Mouse (Mus musculus) embryonic facial prominence, embryonic 15.5 days (tissue): ENCODE measurements at regions not wholly inside any gene's neighbourhood (a gene's known extent, or its start where the extent isn't known, plus 50 kb on each side); places are given as distances from the start of the nearest gene placed in this dataset.

ENCODE experiments used
- ATAC-seq: fragments of 200-750 bp; cut with Nextera tagmentation; 2 replicates; pipeline ENCODE4 v1.8.0; 2017; ENCODE audit warnings: low read depth, moderate TSS enrichment; ENCODE audit not compliant: insufficient number of reproducible peaks, low FRiP score, low TSS enrichment
- H3K27ac ChIP-seq: fragments of 300-500 bp; sonication (generic); replicated peaks from 2 replicates; pipeline ENCODE4 v1.5.1; 2015; ENCODE audit warnings: mild to moderate bottlenecking, inconsistent platforms
- H3K27me3 ChIP-seq: fragments of 300-500 bp; sonication (generic); 2 replicates; pipeline ENCODE4 v1.6.1; 2015; ENCODE audit warnings: inconsistent platforms
- H3K36me3 ChIP-seq: fragments of 300-500 bp; sonication (generic); 2 replicates; pipeline ENCODE4 v1.6.1; 2015; ENCODE audit warnings: mild to moderate bottlenecking, inconsistent platforms
- H3K4me1 ChIP-seq: fragments of 300-500 bp; sonication (generic); 2 replicates; pipeline ENCODE4 v1.6.1; 2015; ENCODE audit warnings: inconsistent platforms
- H3K4me2 ChIP-seq: fragments of 300-500 bp; sonication (generic); replicated peaks from 2 replicates; pipeline ENCODE4 v1.6.1; 2015; ENCODE audit warnings: mild to moderate bottlenecking, inconsistent platforms
- H3K4me3 ChIP-seq: fragments of 300-500 bp; sonication (generic); replicated peaks from 2 replicates; pipeline ENCODE4 v1.5.1; 2015; ENCODE audit warnings: mild to moderate bottlenecking, inconsistent platforms
- H3K9ac ChIP-seq: fragments of 300-500 bp; sonication (generic); 2 replicates; pipeline ENCODE4 v1.6.1; 2015; ENCODE audit warnings: inconsistent platforms
- H3K9me3 ChIP-seq: fragments of 300-500 bp; sonication (generic); replicated peaks from 2 replicates; pipeline ENCODE4 v1.6.1; 2016; ENCODE audit warnings: inconsistent platforms
- WGBS: fragments of 180-500 bp; shearing (Covaris S2); methylation state at CpG from one replicate; pipeline ENCODE4 v1.1.7; 2015; 5-methylcytosine and 5-hydroxymethylcytosine counted together

DNA sequence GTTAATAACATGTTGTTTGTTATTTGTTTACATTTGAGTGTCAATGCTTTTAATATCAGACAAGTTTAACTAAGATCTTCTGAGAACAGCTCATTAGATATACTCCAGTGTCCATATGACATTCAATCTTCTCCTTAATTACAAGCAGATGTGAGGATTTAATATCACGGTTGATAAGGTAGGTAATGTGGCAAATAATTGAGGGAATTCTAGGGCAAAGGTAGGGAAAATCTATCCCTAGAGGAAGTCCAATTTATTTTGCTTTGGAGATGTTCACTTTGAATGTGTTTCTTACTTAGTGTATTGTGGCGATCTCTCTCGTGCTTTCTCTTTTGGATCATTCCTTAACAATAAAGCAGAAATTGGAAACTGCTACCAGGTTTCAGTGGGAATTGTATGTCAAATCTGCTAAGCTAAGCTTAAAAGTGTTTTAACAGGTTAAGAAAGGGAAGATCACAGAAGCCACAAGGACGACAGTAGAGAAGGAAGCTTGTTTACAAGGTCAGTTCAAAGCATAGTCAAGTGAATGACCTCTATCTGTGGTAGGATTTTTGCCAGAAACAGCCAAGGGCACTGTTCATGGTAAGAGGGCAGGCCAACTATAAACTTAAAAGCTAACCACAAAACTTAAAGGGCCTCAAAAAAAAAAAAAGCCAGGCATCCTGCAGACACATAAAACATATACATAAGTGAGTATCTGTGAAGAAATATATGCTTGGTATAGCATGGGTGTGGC is 282.2 kb upstream of the Xrcc4 start:
- ATAC-seq, result no peak
- Histone ChIP-seq H3K9me3 (no peaks in the 10 kb centered on the region), H3K27ac (no peak overlapping the region), H3K4me3 (no peak overlapping the region), H3K27me3 (no peaks in the 10 kb centered on the region), H3K9ac (no peak overlapping the region), H3K4me1 (no peaks in the 10 kb centered on the region), H3K4me2 (no peak overlapping the region), H3K36me3 (no peaks in the 10 kb centered on the region)
- WGBS, result 38% methylated on average over 4 of the region's 4 CpGs

- H3K4me1 ChIP-seq, result no peaks in the 10 kb centered on the region
- H3K9ac ChIP-seq, result no peak overlapping the region
- no peaks in the 10 kb centered on the region for H3K36me3 ChIP-seq
- no peak for ATAC-seq
- no peak overlapping the region for H3K4me2 ChIP-seq
- no peaks in the 10 kb centered on the region for H3K27me3 ChIP-seq
- 53% methylated on average over 3 of the region's 3 CpGs for WGBS
- no peaks in the 10 kb centered on the region for H3K9me3 ChIP-seq
- no peak overlapping the region for H3K27ac ChIP-seq
- H3K4me3 ChIP-seq, result no peak overlapping the region
Observed at GRCm38 (mm10) chr13:90370746-90371414, 281.5 kb upstream of the Xrcc4 start.

DNA sequence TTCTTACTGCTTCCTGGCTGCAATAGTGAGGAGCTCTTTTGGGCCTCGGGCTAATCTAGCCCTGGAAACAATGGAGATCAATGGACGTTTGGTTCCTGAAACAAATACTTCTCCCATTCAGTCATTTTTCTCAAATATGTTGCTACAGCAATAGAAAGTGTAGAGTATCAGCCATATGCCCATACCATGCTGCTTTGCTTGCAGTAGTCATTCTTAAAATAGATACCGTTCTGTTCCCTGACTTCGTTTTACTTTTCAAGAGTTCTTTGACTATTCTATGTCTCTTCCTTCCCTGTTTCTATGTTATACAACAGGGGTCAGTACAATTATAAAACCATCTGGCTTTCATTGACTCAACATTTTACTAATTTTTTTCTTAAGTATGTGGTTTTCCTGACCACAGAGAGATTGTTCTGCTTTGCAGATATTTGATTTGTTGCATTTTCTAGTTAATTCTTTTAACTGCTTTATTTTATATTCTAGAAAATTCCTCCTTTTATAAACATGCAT is 275.2 kb upstream of the Xrcc4 start:
- Histone ChIP-seq H3K9me3 (no peaks in the 10 kb centered on the region), H3K9ac (no peak overlapping the region), H3K36me3 (no peaks in the 10 kb centered on the region), H3K27ac (0 out of 2 replicates have a peak overlapping the region, but pooled peaks have one; percentile 13), H3K27me3 (no peaks in the 10 kb centered on the region), H3K4me1 (no peaks in the 10 kb centered on the region; the same call in 1 of the 2 replicates), H3K4me3 (no peak overlapping the region), H3K4me2 (no peak overlapping the region)
- no peak for ATAC-seq
- whole genome bisulfite sequencing, result 34% methylated on average over 4 of the region's 4 CpGs

GRCm38 (mm10) chr13:90359861-90360601 is 270.6 kb upstream of the Xrcc4 start:
- no peaks in the 10 kb centered on the region for H3K9me3 ChIP-seq
- WGBS, result 63% methylated on average over 10 of the region's 10 CpGs
- no peak overlapping the region for H3K4me3 ChIP-seq
- H3K36me3 ChIP-seq, result no peaks in the 10 kb centered on the region
- no peak overlapping the region for H3K9ac ChIP-seq
- H3K4me2 ChIP-seq, result no peak overlapping the region
- no peak overlapping the region for H3K27ac ChIP-seq
- ATAC-seq, result no peak
- no peaks in the 10 kb centered on the region for H3K27me3 ChIP-seq
- H3K4me1 ChIP-seq, result no peaks in the 10 kb centered on the region; the same call in 1 of the 2 replicates

DNA sequence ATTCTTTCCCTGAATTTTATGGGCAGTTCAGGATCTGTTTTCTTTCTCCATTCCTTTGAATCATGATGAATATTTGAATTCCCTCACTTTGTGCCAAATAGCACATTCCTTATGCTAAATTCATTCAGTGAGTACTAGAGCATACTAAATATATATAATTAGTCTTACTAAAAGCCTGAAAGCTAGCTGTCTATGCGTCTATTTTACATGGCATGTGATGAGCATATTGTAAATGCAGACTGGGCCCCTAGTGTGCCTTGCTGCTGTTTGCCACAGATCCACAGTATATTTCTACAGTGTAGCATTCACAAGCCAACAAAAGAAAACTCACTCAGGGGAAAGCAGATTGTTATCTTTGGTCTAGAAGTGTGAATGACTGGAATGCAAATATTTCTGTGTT is 268.7 kb upstream of the Xrcc4 start:
- no peaks in the 10 kb centered on the region for H3K27me3 ChIP-seq
- no peak for ATAC-seq
- H3K4me2 ChIP-seq, result no peak overlapping the region
- WGBS, result 48% methylated on average over 1 of the region's 1 CpGs
- no peaks in the 10 kb centered on the region for H3K36me3 ChIP-seq
- no peak overlapping the region for H3K4me3 ChIP-seq
- no peaks in the 10 kb centered on the region for H3K9me3 ChIP-seq
- H3K4me1 ChIP-seq, result no peaks in the 10 kb centered on the region; the same call in 1 of the 2 replicates
- H3K27ac ChIP-seq, result no peak overlapping the region
- no peak overlapping the region for H3K9ac ChIP-seq

- no peak overlapping the region for H3K4me3 ChIP-seq
- no peak overlapping the region for H3K9ac ChIP-seq
- H3K9me3 ChIP-seq, result no peaks in the 10 kb centered on the region
- H3K36me3 ChIP-seq, result no peaks in the 10 kb centered on the region
- no peaks in the 10 kb centered on the region for H3K27me3 ChIP-seq
- H3K4me2 ChIP-seq, result no peak overlapping the region
- WGBS, result 100% methylated on average over 1 of the region's 1 CpGs
- no peaks in the 10 kb centered on the region; the same call in 1 of the 2 replicates for H3K4me1 ChIP-seq
- H3K27ac ChIP-seq, result no peak overlapping the region
- no peak for ATAC-seq
Observed at GRCm38 (mm10) chr13:90355602-90356001, 266.2 kb upstream of the Xrcc4 start.

- H3K27ac ChIP-seq, result no peak overlapping the region
- no peaks in the 10 kb centered on the region for H3K9me3 ChIP-seq
- H3K27me3 ChIP-seq, result no peaks in the 10 kb centered on the region
- H3K9ac ChIP-seq, result no peak overlapping the region
- H3K4me2 ChIP-seq, result no peak overlapping the region
- WGBS, result 61% methylated on average over 4 of the region's 4 CpGs
- peaks cover 7% of the 10 kb centered on the region; the same call in 1 of the 2 replicates for H3K4me1 ChIP-seq
- no peak for ATAC-seq
- no peaks in the 10 kb centered on the region for H3K36me3 ChIP-seq
- H3K4me3 ChIP-seq, result no peak overlapping the region
Observed at GRCm38 (mm10) chr13:90342823-90343222, 253.4 kb upstream of the Xrcc4 start.

GRCm38 (mm10) chr13:90341597-90342212 is 252.3 kb upstream of the Xrcc4 start:
- 55% methylated on average over 8 of the region's 8 CpGs for WGBS
- no peak for ATAC-seq

DNA sequence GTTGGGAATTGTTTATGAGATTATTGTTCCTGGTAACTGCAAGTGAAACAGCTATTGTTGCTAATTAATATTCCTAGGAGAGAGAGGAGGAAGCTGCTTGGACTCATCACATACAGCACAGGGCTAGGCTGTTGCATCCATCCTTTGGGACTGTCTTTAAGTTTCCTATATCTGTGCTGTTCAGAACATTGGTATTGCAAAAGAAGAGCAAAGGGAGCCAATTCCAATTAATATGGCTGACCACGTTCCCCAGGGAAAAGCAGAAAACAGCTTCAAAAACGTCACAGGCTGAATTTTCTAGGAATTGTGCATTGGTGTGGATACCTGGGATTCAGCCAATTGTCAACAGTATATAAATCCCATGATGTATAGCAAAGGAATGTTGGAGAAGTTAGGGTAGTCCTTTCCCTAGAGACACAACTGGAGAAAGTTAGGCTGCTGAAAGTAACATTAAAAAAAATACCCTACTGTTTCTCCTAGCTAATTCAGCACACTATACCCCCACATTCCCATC is 251.3 kb upstream of the Xrcc4 start:
- Histone ChIP-seq H3K4me1 (peaks cover 7% of the 10 kb centered on the region; the same call in 1 of the 2 replicates), H3K9ac (no peak overlapping the region), H3K4me3 (no peak overlapping the region), H3K9me3 (no peaks in the 10 kb centered on the region), H3K36me3 (no peaks in the 10 kb centered on the region), H3K4me2 (no peak overlapping the region), H3K27ac (no peak overlapping the region), H3K27me3 (no peaks in the 10 kb centered on the region)
- 58% methylated on average over 2 of the region's 2 CpGs for WGBS
- no peak for ATAC-seq

More at GRCm38 (mm10) chr13:90341597-90342212, 252.3 kb upstream of the Xrcc4 start:
- Histone ChIP-seq H3K27me3 (no peaks in the 10 kb centered on the region), H3K9me3 (no peaks in the 10 kb centered on the region), H3K4me1 (peaks cover 7% of the 10 kb centered on the region; the same call in 1 of the 2 replicates), H3K4me2 (no peak overlapping the region), H3K27ac (no peak overlapping the region), H3K36me3 (no peaks in the 10 kb centered on the region), H3K4me3 (no peak overlapping the region), H3K9ac (no peak overlapping the region)

DNA sequence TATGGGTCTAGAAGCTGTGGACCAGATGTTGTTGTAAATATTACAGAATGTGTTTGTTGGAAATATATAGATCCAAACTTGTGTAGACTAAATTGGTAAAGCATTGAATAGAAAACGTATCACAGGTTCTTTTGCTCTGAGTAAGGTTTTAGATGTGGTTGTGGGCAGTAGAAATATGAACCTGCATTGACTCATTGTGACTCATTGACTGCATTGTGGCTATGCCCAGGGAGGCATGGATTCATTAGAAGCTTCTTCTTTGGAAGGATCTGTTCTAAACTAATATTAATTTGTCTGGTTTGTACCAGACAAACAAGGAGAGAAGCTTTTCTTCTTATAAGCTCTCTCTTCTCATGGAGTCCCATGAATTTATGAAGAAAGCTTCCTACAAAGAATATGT is 248.2 kb upstream of the Xrcc4 start:
- Histone ChIP-seq H3K9me3 (no peaks in the 10 kb centered on the region), H3K4me1 (peaks cover 7% of the 10 kb centered on the region; the same call in 1 of the 2 replicates), H3K27ac (no peak overlapping the region), H3K4me2 (no peak overlapping the region), H3K27me3 (no peaks in the 10 kb centered on the region), H3K9ac (no peak overlapping the region), H3K36me3 (no peaks in the 10 kb centered on the region), H3K4me3 (no peak overlapping the region)
- no peak for ATAC-seq
- 45% methylated on average over 1 of the region's 1 CpGs for WGBS

DNA sequence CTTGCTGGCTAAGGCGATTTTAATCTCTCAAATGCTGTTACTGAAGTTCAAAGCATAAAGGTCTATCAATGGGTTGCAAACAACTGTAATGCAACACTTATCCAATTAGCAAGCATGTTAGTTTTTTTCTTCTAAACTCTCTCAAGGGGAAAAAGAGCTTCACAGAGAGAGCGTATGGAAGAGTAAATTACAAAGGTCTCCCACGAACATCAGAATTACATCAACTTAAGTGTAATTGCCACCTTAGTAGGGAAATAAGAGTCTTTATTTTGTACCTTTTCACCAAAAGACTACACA is 246.3 kb upstream of the Xrcc4 start:
- no peak for ATAC-seq
- Histone ChIP-seq H3K9me3 (no peaks in the 10 kb centered on the region), H3K4me3 (no peak overlapping the region), H3K4me2 (no peak overlapping the region), H3K36me3 (no peaks in the 10 kb centered on the region), H3K4me1 (no peaks in the 10 kb centered on the region), H3K27ac (no peak overlapping the region), H3K27me3 (no peaks in the 10 kb centered on the region), H3K9ac (no peak overlapping the region)
- 30% methylated on average over 3 of the region's 3 CpGs for WGBS
